Mouse (Mus musculus) megakaryocyte, adult 5-6 weeks (primary cell): Measurements from ENCODE around the gene Olah. TPM values are rescaled to one million over a fixed set of nuclear protein-coding genes. Genes with fewer than 3 reads are reported as not detected.

Source experiments
- ATAC-seq: 2 replicates; pipeline ENCODE4 v1.8.0; 2016; ENCODE audit warnings: mild to moderate bottlenecking, inconsistent platforms; ENCODE audit not compliant: poor library complexity, severe bottlenecking
- total RNA-seq, 2 experiments: library from RNA; stranded (forward) in 1 of 2; stranded (reverse) in 1 of 2; fragments of 153-499, 151-499 nt in 1 of 2; fragments of 221-1000, 200-1000 nt in 1 of 2; gene quantifications; 2 replicates each; pipeline versions ENCODE4 v1.2.3 to v1.2.4; 2015 to 2017

Olah gene
- total RNA-seq, 2 experiments from 2014 or later = not detected

- no peak for ATAC-seq
Observed at GRCm38 (mm10) chr2:3355793-3356192, 41.2 kb downstream of the Olah start.

- no peak for ATAC-seq
Observed at GRCm38 (mm10) chr2:3353160-3353559, 43.9 kb downstream of the Olah start.

- ATAC-seq = 0 out of 2 replicates have a peak, but pooled peaks have one; percentile 47
Observed at GRCm38 (mm10) chr2:3348919-3349318, 48.1 kb downstream of the Olah start.

- no peak for ATAC-seq
Observed at GRCm38 (mm10) chr2:3348422-3348821, 48.6 kb downstream of the Olah start.

- peak; percentile 26 for ATAC-seq
Observed at GRCm38 (mm10) chr2:3335611-3336301, 61.3 kb downstream of the Olah start, which contains the start of gene Acbd7. Acbd7 (plus strand) TSS chr2:3336168.

- ATAC-seq = no peak
Observed at GRCm38 (mm10) chr2:3333761-3334160, 63.2 kb downstream of the Olah start.

- ATAC-seq = peak; percentile 88
Observed at GRCm38 (mm10) chr2:3332484-3333242, 64.3 kb downstream of the Olah start, which contains the start of gene Rpp38. Rpp38 (minus strand) TSS chr2:3332643.

- no peak; the same call in 1 of the 2 replicates for ATAC-seq
Observed at GRCm38 (mm10) chr2:3332056-3332455, 65.0 kb downstream of the Olah start.

- ATAC-seq = no peak
Observed at GRCm38 (mm10) chr2:3331071-3331703, 65.8 kb downstream of the Olah start.

GRCm38 (mm10) chr2:3327351-3327750, 69.7 kb downstream of the Olah start:
- peak; percentile 84 for ATAC-seq

GRCm38 (mm10) chr2:3326547-3326946, 70.5 kb downstream of the Olah start:
- no peak for ATAC-seq

GRCm38 (mm10) chr2:3324381-3325130, 72.5 kb downstream of the Olah start:
- ATAC-seq = no peak

- ATAC-seq = no peak
Observed at GRCm38 (mm10) chr2:3323132-3323531, 73.9 kb downstream of the Olah start.

- no peak for ATAC-seq
Observed at GRCm38 (mm10) chr2:3305426-3306025, 91.5 kb downstream of the Olah start.

GRCm38 (mm10) chr2:3295826-3296225, 101.2 kb downstream of the Olah start:
- no peak for ATAC-seq

GRCm38 (mm10) chr2:3292170-3292569, 104.8 kb downstream of the Olah start:
- no peak for ATAC-seq
